Mouse (Mus musculus): ENCODE results near the gene Myog.

DNA sequence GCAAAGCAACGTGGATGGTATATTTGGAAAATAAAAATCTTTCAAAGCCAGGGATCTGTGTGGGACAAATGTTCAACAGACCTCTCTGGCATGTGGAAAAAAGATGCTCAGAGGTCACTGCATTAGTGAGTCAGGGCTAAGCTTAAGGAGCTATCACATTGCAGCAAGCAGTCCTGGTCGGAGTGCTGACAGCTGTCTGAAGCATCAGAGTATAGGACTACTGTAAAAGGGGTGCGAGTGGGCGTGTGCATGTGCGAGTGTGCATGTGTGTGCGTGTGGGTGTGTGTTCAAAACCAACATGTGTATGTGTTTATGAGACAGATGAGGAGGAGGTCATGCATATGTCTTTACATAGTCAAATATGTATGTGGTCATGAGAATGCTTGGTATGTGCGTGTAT, 49.4 kb downstream of the Myog start:
- TF ChIP-seq CTCF (IDR thresholded peaks at IDR 0.05; ENCODE audit: control insufficient read depth, insufficient read depth, insufficient replicate concordance, low read depth, low read length) (no peak), POLR2A (IDR thresholded peaks at IDR 0.05; ENCODE audit: control insufficient read depth, low read depth, low read length) (no peak)
